Mouse (Mus musculus): Measurements from ENCODE around the gene Rab12. TPM values are rescaled to one million over a fixed set of nuclear protein-coding genes. Genes with fewer than 3 reads are reported as not detected.

The Rab12 gene
- 67.0 and 69.3 TPM in 2 replicates for total RNA-seq (2014; rRNA removed)
- 86.6 and 88.6 TPM in 2 replicates for polyA plus RNA-seq (2015; fragmentation: Nextera tagmentation; extraction: Ambion mirVana)

GRCm38 (mm10) chr17:66519554-66520553, at the start of gene Rab12:
TSS of gene Rab12 (minus strand) at chr17:66519729.
- peaks cover 7% of the 10 kb centered on the region; the same call in 1 of the 2 replicates for H3K4me1 ChIP-seq (ENCODE audit: insufficient read depth, low read length)
- no peaks in the 10 kb centered on the region for H3K9me3 ChIP-seq (ENCODE audit: low read length)
- H3K9ac ChIP-seq (replicated peaks; ENCODE audit: low read length), result peak within 1 kb of the TSS; percentile 99
- H3K4me3 ChIP-seq (ENCODE audit: low read length), result peak within 1 kb of the TSS; percentile 95
- peak; percentile 83 for TF ChIP-seq CTCF (IDR thresholded peaks at IDR 0.05; ENCODE audit: low read depth)
- H3K4me2 ChIP-seq (ENCODE audit: low read depth, low read length), result peak within 1 kb of the TSS; percentile 71
- H3K27ac ChIP-seq, result peak within 1 kb of the TSS; percentile 65
- H3K36me3 ChIP-seq (ENCODE audit: insufficient read depth, low read length), result no peaks in the 10 kb centered on the region
- no peaks in the 10 kb centered on the region for H3K27me3 ChIP-seq (ENCODE audit: insufficient read depth, low read length)
- 12% methylated on average over 47 of the region's 71 CpGs for WGBS
- ATAC-seq (peak; percentile 96), DNase-seq (ENCODE audit: low spot score) (peak; percentile 93)

- 56% methylated on average over 7 of the region's 7 CpGs for WGBS
- no peak overlapping the region for H3K4me2 ChIP-seq (ENCODE audit: low read depth, low read length)
- H3K9ac ChIP-seq (replicated peaks; ENCODE audit: low read length), result no peak overlapping the region
- no peaks in the 10 kb centered on the region for H3K9me3 ChIP-seq (ENCODE audit: low read length)
- no peaks in the 10 kb centered on the region for H3K27me3 ChIP-seq (ENCODE audit: insufficient read depth, low read length)
- no peak overlapping the region for H3K4me3 ChIP-seq (ENCODE audit: low read length)
- TF ChIP-seq CTCF (IDR thresholded peaks at IDR 0.05; ENCODE audit: low read depth), result no peak
- no peaks in the 10 kb centered on the region for H3K36me3 ChIP-seq (ENCODE audit: insufficient read depth, low read length)
- no peaks in the 10 kb centered on the region for H3K4me1 ChIP-seq (ENCODE audit: insufficient read depth, low read length)
- DNase-seq (ENCODE audit: low spot score) (no peak), ATAC-seq (no peak)
- no peak overlapping the region for H3K27ac ChIP-seq
These were observed 44.7 kb upstream of the Rab12 start for GRCm38 (mm10) chr17:66564213-66564612.

- no peak for TF ChIP-seq CTCF (IDR thresholded peaks at IDR 0.05; ENCODE audit: low read depth)
- H3K4me1 ChIP-seq (ENCODE audit: insufficient read depth, low read length), result no peaks in the 10 kb centered on the region
These were observed 44.0 kb upstream of the Rab12 start for GRCm38 (mm10) chr17:66563551-66563950.

GRCm38 (mm10) chr17:66561380-66561779, 41.9 kb upstream of the Rab12 start:
- Histone ChIP-seq H3K4me3 (ENCODE audit: low read length) (no peak overlapping the region), H3K27me3 (ENCODE audit: insufficient read depth, low read length) (no peaks in the 10 kb centered on the region), H3K4me2 (ENCODE audit: low read depth, low read length) (no peak overlapping the region), H3K9ac (replicated peaks; ENCODE audit: low read length) (no peak overlapping the region), H3K36me3 (ENCODE audit: insufficient read depth, low read length) (no peaks in the 10 kb centered on the region), H3K27ac (no peak overlapping the region), H3K4me1 (ENCODE audit: insufficient read depth, low read length) (no peaks in the 10 kb centered on the region), H3K9me3 (ENCODE audit: low read length) (no peaks in the 10 kb centered on the region)
- DNase-seq (ENCODE audit: low spot score) (no peak), ATAC-seq (no peak)
- WGBS, result 89% methylated on average over 2 of the region's 2 CpGs
- no peak for TF ChIP-seq CTCF (IDR thresholded peaks at IDR 0.05; ENCODE audit: low read depth)

More at GRCm38 (mm10) chr17:66563551-66563950, 44.0 kb upstream of the Rab12 start:
- Histone ChIP-seq H3K27ac (no peak overlapping the region), H3K27me3 (ENCODE audit: insufficient read depth, low read length) (no peaks in the 10 kb centered on the region), H3K36me3 (ENCODE audit: insufficient read depth, low read length) (no peaks in the 10 kb centered on the region), H3K9me3 (ENCODE audit: low read length) (no peaks in the 10 kb centered on the region), H3K4me2 (ENCODE audit: low read depth, low read length) (no peak overlapping the region), H3K4me3 (ENCODE audit: low read length) (no peak overlapping the region), H3K9ac (replicated peaks; ENCODE audit: low read length) (no peak overlapping the region)
- DNase-seq (ENCODE audit: low spot score) (no peak), ATAC-seq (no peak)
- WGBS, result 61% methylated on average over 1 of the region's 1 CpGs

- peak; percentile 35; the same call in 1 of the 2 replicates for TF ChIP-seq CTCF (IDR thresholded peaks at IDR 0.05; ENCODE audit: low read depth)
- no peak for ATAC-seq
- no peak overlapping the region for H3K4me2 ChIP-seq (ENCODE audit: low read depth, low read length)
- H3K27me3 ChIP-seq (ENCODE audit: insufficient read depth, low read length), result no peaks in the 10 kb centered on the region
- DNase-seq (ENCODE audit: low spot score), result no peak
- 89% methylated on average over 17 of the region's 17 CpGs for WGBS
- H3K9ac ChIP-seq (replicated peaks; ENCODE audit: low read length), result no peak overlapping the region
- H3K4me1 ChIP-seq (ENCODE audit: insufficient read depth, low read length), result no peaks in the 10 kb centered on the region
- H3K9me3 ChIP-seq (ENCODE audit: low read length), result no peaks in the 10 kb centered on the region
- H3K4me3 ChIP-seq (ENCODE audit: low read length), result no peak overlapping the region
- no peaks in the 10 kb centered on the region for H3K36me3 ChIP-seq (ENCODE audit: insufficient read depth, low read length)
- H3K27ac ChIP-seq, result no peak overlapping the region
These were observed 39.1 kb upstream of the Rab12 start for GRCm38 (mm10) chr17:66558404-66559317.

- DNase-seq (ENCODE audit: low spot score), result no peak
- H3K4me1 ChIP-seq (ENCODE audit: insufficient read depth, low read length), result no peaks in the 10 kb centered on the region
- no peak overlapping the region for H3K27ac ChIP-seq
- no peaks in the 10 kb centered on the region for H3K36me3 ChIP-seq (ENCODE audit: insufficient read depth, low read length)
- H3K4me3 ChIP-seq (ENCODE audit: low read length), result no peak overlapping the region
- H3K9ac ChIP-seq (replicated peaks; ENCODE audit: low read length), result no peak overlapping the region
- no peaks in the 10 kb centered on the region for H3K9me3 ChIP-seq (ENCODE audit: low read length)
- ATAC-seq, result no peak
- H3K27me3 ChIP-seq (ENCODE audit: insufficient read depth, low read length), result no peaks in the 10 kb centered on the region
- 70% methylated on average over 4 of the region's 4 CpGs for WGBS
- TF ChIP-seq CTCF (IDR thresholded peaks at IDR 0.05; ENCODE audit: low read depth), result no peak
- H3K4me2 ChIP-seq (ENCODE audit: low read depth, low read length), result no peak overlapping the region
These were observed 33.2 kb upstream of the Rab12 start for GRCm38 (mm10) chr17:66552690-66553089.
